Mouse (Mus musculus) CD4-positive, CD25-positive, alpha-beta regulatory T cell, adult 9 weeks (primary cell): ENCODE data around the gene Srp54c. TPM values are rescaled to one million over a fixed set of nuclear protein-coding genes. Genes with fewer than 3 reads are reported as not detected.

Experiments
- polyA plus RNA-seq: library from polyadenylated mRNA; unstranded; fragments of 100-300 nt; shearing (Covaris generic); gene quantifications from one replicate; pipeline ENCODE4 v1.2.1, GENCODE M21; 2017

The Srp54c gene
- polyA plus RNA-seq: 77.9 TPM

GRCm38 (mm10) chr12:55229626-55230519 lies at the start of gene Srp54c:
Gene Srp54c (plus strand): TSS chr12:55230168.

GRCm38 (mm10) chr12:55199306-55199705 lies 30.7 kb upstream of the Srp54c start, which contains the start of gene 1700047I17Rik2:
Gene 1700047I17Rik2 (plus strand): TSS chr12:55199592.

GRCm38 (mm10) chr12:55299336-55299735 lies 69.4 kb downstream of the Srp54c start, which contains the start of gene 1110008L16Rik:
Gene 1110008L16Rik (plus strand): TSS chr12:55299577.

GRCm38 (mm10) chr12:55302485-55303441 lies 72.8 kb downstream of the Srp54c start, which contains the start of gene Ppp2r3c:
Gene Ppp2r3c (minus strand): TSS chr12:55302998.

Other genes starting within 250 kb of the Srp54c start
- gene Gm20403, start 243.6 kb upstream of the Srp54c start, polyA plus RNA-seq: not detected
- gene Baz1a, start 215.8 kb upstream of the Srp54c start, polyA plus RNA-seq: 12.3 TPM
- gene 2700097O09Rik, start 150.1 kb upstream of the Srp54c start, polyA plus RNA-seq: 21.2 TPM
- 174 TPM for gene Srp54a, start 149.9 kb upstream of the Srp54c start, polyA plus RNA-seq
- 12.1 TPM for gene Fam177a, start 105.7 kb upstream of the Srp54c start, polyA plus RNA-seq
- 41.6 TPM for gene Srp54b, start 75.1 kb upstream of the Srp54c start, polyA plus RNA-seq
- gene 1700047I17Rik2, start 30.6 kb upstream of the Srp54c start, polyA plus RNA-seq: not detected
- 10.1 TPM for gene 1110008L16Rik, start 69.4 kb downstream of the Srp54c start, polyA plus RNA-seq
- 21.1 TPM for gene Ppp2r3c, start 72.8 kb downstream of the Srp54c start, polyA plus RNA-seq
- 338 TPM for gene Psma6, start 154.1 kb downstream of the Srp54c start, polyA plus RNA-seq